ENCODE assay signal across 8 mouse cellular contexts in the genomic region with DNA sequence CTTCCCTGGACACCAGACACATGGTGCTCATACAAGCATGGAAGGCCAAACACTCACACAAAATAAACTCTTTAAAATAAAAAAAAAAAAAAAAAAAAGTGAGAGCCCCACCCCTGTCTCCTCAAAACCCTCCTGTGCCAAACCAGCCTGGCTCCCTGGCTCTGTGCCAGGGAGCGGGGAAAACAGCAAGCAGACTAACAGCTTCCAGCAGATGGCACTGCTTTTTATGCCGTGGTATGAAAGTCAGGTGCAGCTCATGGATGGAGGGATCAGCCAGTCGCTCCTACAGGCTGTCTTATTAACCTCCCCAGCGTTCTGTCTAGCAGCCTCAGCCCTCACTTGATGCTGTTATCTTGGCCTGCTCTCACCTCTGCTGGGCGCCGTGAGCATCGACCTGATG. TPM values are rescaled to one million over a fixed set of nuclear protein-coding genes. Genes with fewer than 3 reads are reported as not detected.
A peak's percentile ranks its signal among the peaks of the same experiment; 100 is the strongest.
DNase-seq lines count a peak whose midpoint lies in the region; ATAC-seq and TF ChIP-seq lines count a peak whose summit lies in the region.

No protein-coding gene starts in this region.

- H3K9ac ChIP-seq in heart, embryonic 11.5 days (ENCODE audit: low read depth, low read length): no peak overlapping the region

- no peaks in the 10 kb centered on the region for H3K9me3 ChIP-seq in heart, embryonic 11.5 days (replicated peaks; ENCODE audit: control insufficient read depth, low read length)

- TF ChIP-seq CTCF in C2C12 (IDR thresholded peaks at IDR 0.05; ENCODE audit: control insufficient read depth, insufficient read depth, insufficient read length): peak; percentile 47

- WGBS in heart, embryonic 11.5 days (ENCODE audit: insufficient replicate concordance): 59% methylated on average over 7 of the region's 7 CpGs

- no peak for ATAC-seq in heart, embryonic 11.5 days (replicated peaks; ENCODE audit: insufficient number of reproducible peaks, low FRiP score, low TSS enrichment)

- H3K27ac ChIP-seq in heart, embryonic 11.5 days (ENCODE audit: low read depth, low read length): no peak overlapping the region

- peaks cover 15% of the 10 kb centered on the region; the same call in 1 of the 2 replicates for H3K36me3 ChIP-seq in heart, embryonic 11.5 days (ENCODE audit: control insufficient read depth, insufficient read depth, low read length)
- H3K36me3 ChIP-seq in C2C12 (ENCODE audit: control insufficient read depth, insufficient read depth): peaks cover 77% of the 10 kb centered on the region

- no peaks in the 10 kb centered on the region for H3K27me3 ChIP-seq in heart, embryonic 11.5 days (ENCODE audit: control insufficient read depth, insufficient read depth, low read length)
- no peaks in the 10 kb centered on the region for H3K27me3 ChIP-seq in C2C12 (ENCODE audit: control insufficient read depth, insufficient read depth, insufficient read length)

- H3K79me3 ChIP-seq in C2C12 (ENCODE audit: low read depth): peaks cover 25% of the 10 kb centered on the region

- peaks cover 8% of the 10 kb centered on the region for H3K4me1 ChIP-seq in heart, embryonic 11.5 days (ENCODE audit: control insufficient read depth, insufficient read depth, low read length)

- DNase-seq in heart, postnatal 4 days: peak; percentile 66
- peak; percentile 75 for DNase-seq in adrenal gland, postnatal 10 days
- DNase-seq in kidney, postnatal 36 days: peak; percentile 65 to 78
- DNase-seq in right cerebral cortex, postnatal 10 days (ENCODE audit: low spot score in 2 of 2): peak; percentile 78 to 79
- DNase-seq in spleen, adult 18-20 months: no peak
- no peak for DNase-seq in liver

- H3ac ChIP-seq in C2C12 (ENCODE audit: control insufficient read depth, insufficient read length, low read depth): no peak overlapping the region

- no peak overlapping the region for H3K4me2 ChIP-seq in heart, embryonic 11.5 days

- no peak overlapping the region for H3K4me3 ChIP-seq in heart, embryonic 11.5 days (ENCODE audit: low read depth, low read length)
- H3K4me3 ChIP-seq in C2C12 (ENCODE audit: insufficient read depth, poor library complexity, severe bottlenecking): no peak overlapping the region

- H3K79me2 ChIP-seq in C2C12 (ENCODE audit: control insufficient read depth, insufficient read depth): peaks cover 49% of the 10 kb centered on the region

TF ChIP-seq in C2C12, 6 proteins besides CTCF, POLR2A, EP300 and RAD21:
- TF ChIP-seq MYOG (IDR thresholded peaks at IDR 0.05; ENCODE audit: control insufficient read depth, extremely low read depth, insufficient read length) (no peak), FOSL1 (IDR thresholded peaks at IDR 0.05; ENCODE audit: insufficient read depth, low read length, poor library complexity, severe bottlenecking) (no peak), MAX (IDR thresholded peaks at IDR 0.05) (no peak)

RNA-seq across cellular contexts. Expression of gene Rrp7a, which starts 4.2 kb away (rescaled TPM):
- total RNA-seq in heart, postnatal 4 days (2021): 10 to 100 TPM; 54.6 to 56.3 TPM
- polyA plus RNA-seq in heart, embryonic 11.5 days (2014; fragmentation: Nextera tagmentation; extraction: Ambion mirVana): 34.9 and 42.7 TPM in 2 replicates
- polyA plus RNA-seq in C2C12 (2012; fragmentation: generic; extraction: Trizol): 171 TPM
- total RNA-seq in adrenal gland, postnatal 10 days (2021): 10 to 100 TPM; 75.1 to 75.6 TPM

RNA-seq across cellular contexts. Expression of gene Serhl, which starts 29.1 kb away (rescaled TPM):
- 10 to 100 TPM; 73.2 to 74.7 TPM for total RNA-seq in heart, postnatal 4 days (2021)
- polyA plus RNA-seq in heart, embryonic 11.5 days (2014; fragmentation: Nextera tagmentation; extraction: Ambion mirVana): 56.4 and 68.5 TPM in 2 replicates
- 17.8 TPM for polyA plus RNA-seq in C2C12 (2012; fragmentation: generic; extraction: Trizol)
- total RNA-seq in adrenal gland, postnatal 10 days (2021): 10 to 100 TPM; 71.2 to 89.2 TPM

RNA-seq across cellular contexts. Expression of gene Poldip3, which starts 30.8 kb away (rescaled TPM):
- 10 to 100 TPM; 52.6 to 58.4 TPM for total RNA-seq in heart, postnatal 4 days (2021)
- 88.5 and 89.4 TPM in 2 replicates for polyA plus RNA-seq in heart, embryonic 11.5 days (2014; fragmentation: Nextera tagmentation; extraction: Ambion mirVana)
- 108 TPM for polyA plus RNA-seq in C2C12 (2012; fragmentation: generic; extraction: Trizol)
- 10 to 100 TPM; 85.1 to 90.9 TPM for total RNA-seq in adrenal gland, postnatal 10 days (2021)

RNA-seq across cellular contexts. Expression of gene Cyb5r3, which starts 54.0 kb away (rescaled TPM):
- 100 to 1,000 TPM; 135 to 141 TPM for total RNA-seq in heart, postnatal 4 days (2021)
- 154 and 162 TPM in 2 replicates for polyA plus RNA-seq in heart, embryonic 11.5 days (2014; fragmentation: Nextera tagmentation; extraction: Ambion mirVana)
- polyA plus RNA-seq in C2C12 (2012; fragmentation: generic; extraction: Trizol): 402 TPM
- 100 to 1,000 TPM; 176 to 199 TPM for total RNA-seq in adrenal gland, postnatal 10 days (2021)

Comparison
In these comparisons a context has a peak if more than half of its experiments do, and no peak if none do; other contexts are left out.
1. DNase-seq: peak in heart, postnatal 4 days (single experiment), adrenal gland, postnatal 10 days (single experiment), kidney, postnatal 36 days (2 of 2) and right cerebral cortex, postnatal 10 days (2 of 2); none in spleen, adult 18-20 months (0 of 2) and liver (single experiment).